Mouse (Mus musculus) left cerebral cortex, adult 6 months (tissue): ENCODE results near the gene Nlrp14. TPM values are rescaled to one million over a fixed set of nuclear protein-coding genes. Genes with fewer than 3 reads are reported as not detected.

Experiments
- long read RNA-seq, 2 experiments: library from polyadenylated mRNA; unstranded; transcript quantifications; one replicate each; pipeline ENCODE4 v2.0.0; 2019 to 2020
- polyA plus RNA-seq: library from polyadenylated mRNA; unstranded; fragments of <200 nt; fragmentation: Nextera tagmentation; gene quantifications from 2 replicates; pipeline ENCODE4 v1.2.3, GENCODE M21; 2021

Nlrp14 gene
- not detected in 2 replicates for polyA plus RNA-seq
- long read RNA-seq, experiment 1 = 0 reads
- long read RNA-seq, experiment 2 = 0 reads

GRCm38 (mm10) chr7:107166690-107167089 is at the start of gene Nlrp14:
Nlrp14 (plus strand) TSS chr7:107166990.

GRCm38 (mm10) chr7:107130983-107131382 is 35.8 kb upstream of the Nlrp14 start, which contains the start of gene Olfr715:
Olfr715 (minus strand) TSS chr7:107131083.

GRCm38 (mm10) chr7:107138027-107138426 is 28.8 kb upstream of the Nlrp14 start, which contains the start of gene Olfr716:
Olfr716 (plus strand) TSS chr7:107138327.

GRCm38 (mm10) chr7:107209204-107209860 is 42.5 kb downstream of the Nlrp14 start, which contains the start of gene Rbmxl2:
Rbmxl2 (plus strand) TSS chr7:107209445.

Other genes starting within 250 kb of the Nlrp14 start
- gene Olfr709-ps1, start 234.8 kb upstream of the Nlrp14 start, polyA plus RNA-seq = not detected in 2 replicates
- not detected in 2 replicates for gene Olfr710, start 218.7 kb upstream of the Nlrp14 start, polyA plus RNA-seq
- not detected in 2 replicates for gene Olfr6, start 203.1 kb upstream of the Nlrp14 start, polyA plus RNA-seq
- not detected in 2 replicates for gene Olfr711, start 191.5 kb upstream of the Nlrp14 start, polyA plus RNA-seq
- gene Olfr2, start 160.9 kb upstream of the Nlrp14 start, polyA plus RNA-seq = not detected in 2 replicates
- gene Olfr713, start 135.8 kb upstream of the Nlrp14 start, polyA plus RNA-seq = not detected in 2 replicates
- gene Olfr714, start 96.0 kb upstream of the Nlrp14 start, polyA plus RNA-seq = not detected in 2 replicates
- not detected in 2 replicates for gene Olfr17, start 73.8 kb upstream of the Nlrp14 start, polyA plus RNA-seq
- not detected in 2 replicates for gene Olfr715b, start 56.6 kb upstream of the Nlrp14 start, polyA plus RNA-seq
- not detected in 2 replicates for gene Olfr715, start 35.9 kb upstream of the Nlrp14 start, polyA plus RNA-seq
- gene Olfr716, start 28.7 kb upstream of the Nlrp14 start, polyA plus RNA-seq = not detected in 2 replicates
- not detected in 2 replicates for gene Rbmxl2, start 42.5 kb downstream of the Nlrp14 start, polyA plus RNA-seq
- 2.0 and 3.1 TPM in 2 replicates for gene Syt9, start 203.7 kb downstream of the Nlrp14 start, polyA plus RNA-seq